Mouse (Mus musculus) bone marrow, adult 2 months (tissue): ENCODE measurements around the gene Casp9. TPM values are rescaled to one million over a fixed set of nuclear protein-coding genes. Genes with fewer than 3 reads are reported as not detected.

ENCODE experiments used
- H3K27ac ChIP-seq: fragments of 200-500 bp; 2 replicates; pipeline ENCODE4 v1.5.1; 2012; ENCODE audit warnings: low read depth, mild to moderate bottlenecking, control low read depth, inconsistent platforms, low read length; ENCODE audit not compliant: control insufficient read depth, poor library complexity, insufficient read depth
- H3K4me1 ChIP-seq: fragments of 200-500 bp; 2 replicates; pipeline ENCODE4 v1.6.1; 2011; ENCODE audit warnings: low read length; ENCODE audit not compliant: control insufficient read depth, insufficient read depth
- H3K4me3 ChIP-seq: fragments of 200-500 bp; replicated peaks from 2 replicates; pipeline ENCODE3; 2011; ENCODE audit warnings: mild to moderate bottlenecking, low read depth, low read length, control low read depth; ENCODE audit not compliant: control insufficient read depth
- CTCF ChIP-seq: fragments of 200-500 bp; IDR thresholded peaks from 2 replicates; pipeline ENCODE4 v1.5.1; 2011; ENCODE audit warnings: low read length, control low read depth; ENCODE audit not compliant: control insufficient read depth, insufficient read depth
- POLR2A ChIP-seq: fragments of 200-500 bp; IDR thresholded peaks from 2 replicates; pipeline ENCODE4 v1.6.1; 2011; ENCODE audit warnings: low read depth, mild to moderate bottlenecking, control low read depth, low read length, borderline replicate concordance; ENCODE audit not compliant: control insufficient read depth
- whole genome bisulfite sequencing: fragments of 180-500 bp; shearing (Covaris S2); methylation state at CpG from one replicate; pipeline ENCODE4 v1.1.7; 2018; 5-methylcytosine and 5-hydroxymethylcytosine counted together
- polyA plus RNA-seq: library from polyadenylated mRNA; stranded (reverse); fragments of >200 nt; gene quantifications from 2 replicates; pipeline ENCODE4 v1.2.4, GENCODE M21; 2011; ENCODE audit warnings: low replicate concordance; ENCODE audit not compliant: missing spikeins, insufficient read depth, insufficient read length

Casp9 gene
- polyA plus RNA-seq, 1 experiment: 20.7 TPM

DNA sequence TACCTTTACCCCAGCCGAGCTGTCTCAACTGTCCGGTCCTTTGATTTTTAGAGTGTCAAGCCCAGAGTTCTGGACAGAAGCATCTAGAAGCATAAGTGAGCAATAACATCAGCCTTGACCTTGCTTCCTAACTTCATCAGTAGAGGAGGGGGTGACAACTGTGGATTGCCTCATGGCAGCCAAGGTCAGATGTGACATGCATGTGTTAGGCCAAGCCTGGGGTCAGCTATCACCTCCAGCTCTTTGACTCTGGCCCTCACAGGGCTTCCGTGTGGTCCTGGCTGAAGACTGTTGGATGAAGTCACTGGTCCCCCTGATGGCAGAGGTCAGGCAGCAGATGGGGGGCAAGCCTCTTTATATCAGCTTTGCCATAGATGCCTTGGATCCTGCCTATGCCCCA is 36.3 kb upstream of the Casp9 start:
- H3K4me1 ChIP-seq: no peaks in the 10 kb centered on the region; the same call in 1 of the 2 replicates
- TF ChIP-seq POLR2A: no peak
- TF ChIP-seq CTCF: no peak
- no peak overlapping the region for H3K4me3 ChIP-seq
- WGBS: 95% methylated on average over 3 of the region's 3 CpGs
- no peak overlapping the region for H3K27ac ChIP-seq

GRCm38 (mm10) chr4:141758874-141759542 is 34.4 kb upstream of the Casp9 start:
- H3K4me3 ChIP-seq: no peak overlapping the region
- no peaks in the 10 kb centered on the region for H3K4me1 ChIP-seq
- no peak for TF ChIP-seq CTCF
- no peak for TF ChIP-seq POLR2A
- WGBS: 65% methylated on average over 6 of the region's 6 CpGs
- H3K27ac ChIP-seq: peak overlapping the region; percentile 43

DNA sequence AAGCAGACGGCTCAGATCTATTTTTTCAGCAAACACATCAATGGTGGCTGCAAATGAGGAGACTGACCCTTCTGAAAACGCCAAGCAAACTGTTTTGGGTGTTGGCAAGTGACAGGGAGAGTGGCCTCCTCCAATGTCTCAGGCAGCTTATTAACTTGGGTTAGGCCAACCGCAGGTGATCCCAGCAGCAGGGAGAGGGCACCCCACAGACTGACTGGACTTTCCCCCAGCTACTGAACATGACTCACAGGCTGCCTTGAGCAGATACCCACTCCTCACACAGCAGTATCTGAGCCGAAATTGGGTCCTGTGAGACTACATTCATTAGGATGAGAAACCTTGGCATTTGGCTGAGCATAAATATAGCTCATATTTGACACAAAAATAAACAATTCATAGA is 32.5 kb upstream of the Casp9 start:
- TF ChIP-seq POLR2A (no peak), CTCF (no peak)
- Histone ChIP-seq H3K4me1 (no peaks in the 10 kb centered on the region), H3K4me3 (no peak overlapping the region), H3K27ac (no peak overlapping the region)
- WGBS: 90% methylated on average over 4 of the region's 4 CpGs

DNA sequence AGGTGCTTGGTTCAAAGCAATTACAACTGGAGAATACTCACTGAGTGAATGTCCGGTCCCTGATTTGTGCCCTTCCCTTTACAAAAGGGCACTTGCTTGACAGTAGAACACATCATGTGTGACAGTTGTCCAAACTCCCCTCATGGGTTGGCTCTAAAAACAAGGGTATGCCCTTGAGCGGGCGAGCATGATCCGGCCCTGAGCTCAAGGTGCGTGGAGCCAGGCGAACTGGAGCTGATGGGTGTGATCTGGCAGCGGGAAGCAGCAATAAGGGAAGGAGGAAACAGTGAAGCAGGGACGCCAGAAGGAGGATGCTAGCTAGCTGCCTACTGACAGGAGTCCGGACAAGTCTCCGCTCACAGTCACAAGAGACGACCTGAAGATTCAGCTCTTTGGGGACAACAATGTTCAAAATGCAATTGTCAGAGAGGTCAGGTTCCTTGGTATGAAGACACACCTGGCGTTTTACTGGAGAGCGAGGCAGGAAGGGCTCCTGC is 31.3 kb upstream of the Casp9 start:
- Histone ChIP-seq H3K4me1 (no peaks in the 10 kb centered on the region), H3K27ac (no peak overlapping the region), H3K4me3 (no peak overlapping the region)
- 95% methylated on average over 13 of the region's 13 CpGs for WGBS
- TF ChIP-seq POLR2A: no peak
- no peak for TF ChIP-seq CTCF

DNA sequence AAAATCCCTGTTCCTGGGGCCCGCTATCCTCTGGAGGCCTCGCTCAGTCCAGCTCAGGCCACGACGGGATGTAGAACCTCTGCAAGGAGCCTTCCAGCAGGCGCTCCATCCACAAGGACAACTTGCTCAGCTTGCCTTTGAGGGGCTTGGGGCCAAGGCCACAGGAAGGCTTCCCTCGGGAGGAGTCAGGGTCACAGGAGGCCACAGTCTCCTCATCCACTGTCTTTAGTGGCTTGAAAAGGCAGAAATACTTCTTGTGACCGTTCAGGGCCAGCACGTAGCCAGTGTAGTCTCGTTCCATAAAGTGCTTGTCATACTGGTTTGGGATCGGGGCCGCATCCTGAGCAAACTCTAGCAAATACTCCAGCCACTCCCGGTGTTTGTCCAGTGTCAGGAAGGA is 29.9 kb upstream of the Casp9 start:
- H3K4me3 ChIP-seq: no peak overlapping the region
- WGBS: 93% methylated on average over 12 of the region's 12 CpGs
- no peaks in the 10 kb centered on the region; the same call in 1 of the 2 replicates for H3K4me1 ChIP-seq
- TF ChIP-seq CTCF (no peak), POLR2A (no peak)
- no peak overlapping the region for H3K27ac ChIP-seq

- Histone ChIP-seq H3K27ac (no peak overlapping the region), H3K4me1 (no peaks in the 10 kb centered on the region; the same call in 1 of the 2 replicates)
Measured at GRCm38 (mm10) chr4:141765008-141765407, 28.4 kb upstream of the Casp9 start.

DNA sequence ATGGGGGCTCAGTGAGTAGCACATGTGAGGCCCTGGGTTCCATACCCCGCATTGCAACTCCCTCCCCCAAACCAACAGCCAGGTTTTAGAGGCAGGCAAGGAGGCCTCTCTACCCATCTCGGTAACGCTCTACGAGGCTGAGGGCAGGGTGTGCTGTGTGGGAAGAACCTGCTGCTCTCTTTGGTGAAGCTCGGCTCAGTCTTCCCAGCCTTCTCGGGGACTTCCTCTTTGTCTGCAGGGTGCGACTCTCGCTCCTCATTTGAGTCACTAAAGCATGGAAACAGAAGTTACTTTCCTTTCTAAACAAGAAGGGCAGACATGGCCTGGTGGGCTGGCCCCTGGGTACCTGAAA is 27.1 kb upstream of the Casp9 start:
- peak overlapping the region; percentile 75 for H3K27ac ChIP-seq
- no peak for TF ChIP-seq POLR2A
- TF ChIP-seq CTCF: no peak
- 23% methylated on average over 8 of the region's 8 CpGs for WGBS
- no peak overlapping the region for H3K4me3 ChIP-seq
- no peaks in the 10 kb centered on the region; the same call in none of the 2 replicates for H3K4me1 ChIP-seq

More at GRCm38 (mm10) chr4:141765008-141765407, 28.4 kb upstream of the Casp9 start:
- TF ChIP-seq POLR2A: no peak
- TF ChIP-seq CTCF: no peak
- no peak overlapping the region for H3K4me3 ChIP-seq
- WGBS: 89% methylated on average over 3 of the region's 3 CpGs

DNA sequence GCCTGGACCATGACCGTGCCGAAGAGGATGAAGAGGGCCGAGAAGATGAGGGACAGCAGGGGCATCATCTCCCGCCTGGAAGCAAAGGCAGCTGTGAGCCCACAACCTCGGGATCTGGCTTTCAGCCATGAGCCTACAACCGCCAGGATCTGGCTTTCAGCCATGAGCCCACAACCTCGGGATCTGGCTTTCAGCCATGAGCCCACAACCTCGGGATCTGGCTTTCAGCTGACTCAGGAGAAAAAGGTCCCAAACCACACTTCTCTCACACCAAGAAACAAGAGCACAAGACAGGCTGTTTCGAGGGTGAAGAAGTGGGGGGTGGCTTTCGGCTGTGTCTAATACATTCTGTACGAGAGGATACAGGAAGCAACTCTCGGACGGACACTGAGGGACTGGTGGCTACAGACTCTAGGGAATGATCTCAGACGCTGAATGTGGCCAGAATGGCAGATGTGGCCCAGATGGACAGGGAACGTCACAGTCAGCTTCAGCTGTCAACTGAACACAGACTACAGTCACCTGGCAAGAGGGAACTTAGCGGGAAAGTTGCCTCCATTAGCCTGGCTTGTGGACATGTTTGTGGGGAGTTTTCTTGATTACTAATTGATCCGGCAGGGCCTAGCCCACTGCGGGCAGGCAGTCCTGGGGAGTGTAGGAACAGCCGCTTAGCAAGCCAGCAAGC is 26.6 kb upstream of the Casp9 start:
- 66% methylated on average over 19 of the region's 19 CpGs for WGBS
- TF ChIP-seq CTCF (no peak), POLR2A (no peak)
- Histone ChIP-seq H3K4me3 (peak overlapping the region; percentile 50), H3K27ac (peak overlapping the region; percentile 75), H3K4me1 (peaks cover 1% of the 10 kb centered on the region)
